Mouse (Mus musculus): ENCODE measurements around the gene Dnmt3a.

DNA sequence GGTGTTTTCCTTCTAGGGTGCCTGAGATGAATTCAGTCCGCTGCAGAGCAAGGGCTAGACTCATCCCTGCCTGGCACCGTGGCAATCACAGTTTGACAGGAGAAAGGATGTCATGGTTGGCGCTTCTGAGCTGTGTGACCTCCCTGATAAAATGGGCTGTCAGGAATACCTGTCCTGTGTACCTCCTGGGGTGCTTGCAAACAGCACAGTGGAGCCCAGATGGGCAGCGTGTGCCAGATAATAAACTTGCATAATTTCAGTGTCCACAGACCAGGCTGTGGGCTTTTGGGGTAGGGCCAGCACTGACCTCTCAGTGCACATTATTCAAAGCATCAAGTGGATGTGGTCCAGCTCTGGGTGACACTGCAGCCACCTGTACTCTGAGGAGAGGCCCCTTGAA lies 45.4 kb downstream of the Dnmt3a start:
- TF ChIP-seq EP300 (IDR thresholded peaks at IDR 0.05) (no peak), CTCF (IDR thresholded peaks at IDR 0.05) (no peak)

Measured in lung, postnatal 0 days (tissue).